Mouse (Mus musculus): Measurements from ENCODE around the gene D5Ertd579e.

- no peak for TF ChIP-seq CTCF (IDR thresholded peaks at IDR 0.05; ENCODE audit: insufficient read depth, low read depth, low read length)
- no peak for TF ChIP-seq POLR2A (IDR thresholded peaks at IDR 0.05; ENCODE audit: insufficient read depth, low read depth, low read length)
These were observed 105.3 kb downstream of the D5Ertd579e start for GRCm38 (mm10) chr5:36590499-36590920.
